Mouse (Mus musculus): ENCODE results near the gene S100a6.

Gene S100a6

GRCm38 (mm10) chr3:90600458-90601195, 12.1 kb upstream of the S100a6 start:
- DNase-seq (ENCODE audit: low spot score), result peak; percentile 91

GRCm38 (mm10) chr3:90601486-90602110, 11.1 kb upstream of the S100a6 start, which contains the start of gene Gm42674:
Gene Gm42674 (plus strand): TSS chr3:90601904.
- DNase-seq (ENCODE audit: low spot score), result no peak

GRCm38 (mm10) chr3:90603623-90604022, 9.1 kb upstream of the S100a6 start, which contains the start of gene S100a4:
Gene S100a4 (plus strand): TSS chr3:90603771.
- peak; percentile 50 for DNase-seq (ENCODE audit: low spot score)

GRCm38 (mm10) chr3:90604416-90604815, 8.3 kb upstream of the S100a6 start:
- peak; percentile 89 for DNase-seq (ENCODE audit: low spot score)

GRCm38 (mm10) chr3:90605049-90605448, 7.6 kb upstream of the S100a6 start:
- DNase-seq (ENCODE audit: low spot score), result no peak

GRCm38 (mm10) chr3:90605736-90606135, 6.9 kb upstream of the S100a6 start:
- DNase-seq (ENCODE audit: low spot score), result no peak

GRCm38 (mm10) chr3:90606185-90606584, 6.5 kb upstream of the S100a6 start:
- DNase-seq (ENCODE audit: low spot score), result peak; percentile 63

GRCm38 (mm10) chr3:90607361-90607760, 5.3 kb upstream of the S100a6 start:
- no peak for DNase-seq (ENCODE audit: low spot score)

GRCm38 (mm10) chr3:90608223-90608622, 4.5 kb upstream of the S100a6 start, which contains the start of gene S100a5:
Gene S100a5 (plus strand): TSS chr3:90608523.
- no peak for DNase-seq (ENCODE audit: low spot score)

- no peak for DNase-seq (ENCODE audit: low spot score)
These were observed 3.6 kb upstream of the S100a6 start for GRCm38 (mm10) chr3:90609102-90609501.

- no peak for DNase-seq (ENCODE audit: low spot score)
These were observed 1.2 kb upstream of the S100a6 start for GRCm38 (mm10) chr3:90611494-90611893.

GRCm38 (mm10) chr3:90612061-90612460, 621 bp upstream of the S100a6 start:
- DNase-seq (ENCODE audit: low spot score), result no peak

- no peak for DNase-seq (ENCODE audit: low spot score)
These were observed 922 bp downstream of the S100a6 start for GRCm38 (mm10) chr3:90613461-90614147.

- no peak for DNase-seq (ENCODE audit: low spot score)
These were observed 1.5 kb downstream of the S100a6 start for GRCm38 (mm10) chr3:90614148-90614530.

- no peak for DNase-seq (ENCODE audit: low spot score)
These were observed 2.0 kb downstream of the S100a6 start for GRCm38 (mm10) chr3:90614611-90615251.

- DNase-seq (ENCODE audit: low spot score), result peak; percentile 91
These were observed 2.7 kb downstream of the S100a6 start for GRCm38 (mm10) chr3:90615415-90615814.

GRCm38 (mm10) chr3:90615911-90616310, 3.2 kb downstream of the S100a6 start:
- DNase-seq (ENCODE audit: low spot score), result no peak

GRCm38 (mm10) chr3:90617586-90617985, 4.9 kb downstream of the S100a6 start:
- no peak for DNase-seq (ENCODE audit: low spot score)

GRCm38 (mm10) chr3:90621552-90621951, 8.9 kb downstream of the S100a6 start:
- DNase-seq (ENCODE audit: low spot score), result no peak

GRCm38 (mm10) chr3:90623435-90624071, 10.9 kb downstream of the S100a6 start:
- peak; percentile 50 for DNase-seq (ENCODE audit: low spot score)

- DNase-seq (ENCODE audit: low spot score), result no peak
These were observed 12.8 kb downstream of the S100a6 start for GRCm38 (mm10) chr3:90625496-90625895.
